Mouse (Mus musculus): ENCODE measurements around the gene Col7a1. TPM values are rescaled to one million over a fixed set of nuclear protein-coding genes. Genes with fewer than 3 reads are reported as not detected.

The Col7a1 gene
- polyA plus RNA-seq, 1 experiment from 2014 or later, result 26.0 TPM

DNA sequence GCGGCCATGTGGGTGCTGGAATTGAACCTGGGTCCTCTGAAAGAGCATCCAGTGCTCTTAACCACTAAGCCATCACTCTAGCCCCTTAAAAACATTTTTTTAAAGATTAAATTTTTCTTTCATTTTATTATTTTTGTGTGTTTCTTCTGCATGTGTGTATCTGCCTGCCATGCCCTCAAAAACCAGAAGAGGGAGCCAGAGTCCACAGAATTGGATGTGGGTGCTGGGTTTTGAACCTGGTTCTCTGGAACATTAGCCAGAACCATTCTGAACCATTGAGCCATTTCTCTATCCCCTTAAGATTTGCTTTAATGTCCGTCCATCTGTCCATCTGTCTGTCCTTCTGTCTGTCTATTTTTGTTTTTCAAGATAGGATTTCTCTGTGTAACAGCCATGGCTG, 49.8 kb downstream of the Col7a1 start:
- WGBS, result 50% methylated on average over 2 of the region's 2 CpGs
- no peak for ATAC-seq (ENCODE audit: insufficient number of reproducible peaks, insufficient read depth, low FRiP score, low TSS enrichment, low read depth)

GRCm38 (mm10) chr9:109007025-109007780, 53.8 kb downstream of the Col7a1 start:
- no peaks in the 10 kb centered on the region for H3K4me1 ChIP-seq
- no peak for ATAC-seq (ENCODE audit: insufficient number of reproducible peaks, insufficient read depth, low FRiP score, low TSS enrichment, low read depth)
- peak overlapping the region; percentile 36; the same call in 1 of the 2 replicates for H3K9ac ChIP-seq
- peaks cover 46% of the 10 kb centered on the region for H3K36me3 ChIP-seq
- H3K27ac ChIP-seq, result no peak overlapping the region
- no peak overlapping the region for H3K4me3 ChIP-seq
- no peaks in the 10 kb centered on the region for H3K27me3 ChIP-seq
- WGBS, result 77% methylated on average over 21 of the region's 21 CpGs
- H3K4me2 ChIP-seq, result no peak overlapping the region
- no peaks in the 10 kb centered on the region for H3K9me3 ChIP-seq

More for the DNA sequence above, 49.8 kb downstream of the Col7a1 start:
- H3K4me2 ChIP-seq, result no peak overlapping the region
- no peak overlapping the region for H3K27ac ChIP-seq
- no peaks in the 10 kb centered on the region for H3K9me3 ChIP-seq
- H3K9ac ChIP-seq, result no peak overlapping the region
- no peak overlapping the region for H3K4me3 ChIP-seq
- H3K4me1 ChIP-seq, result 0 out of 2 replicates have a peak, but pooled peaks cover 3% of the 10 kb centered on the region
- peaks cover 21% of the 10 kb centered on the region; the same call in 1 of the 2 replicates for H3K36me3 ChIP-seq
- H3K27me3 ChIP-seq, result no peaks in the 10 kb centered on the region

- Histone ChIP-seq H3K4me2 (no peak overlapping the region), H3K27me3 (no peaks in the 10 kb centered on the region), H3K4me1 (no peaks in the 10 kb centered on the region), H3K4me3 (no peak overlapping the region), H3K27ac (no peak overlapping the region), H3K9me3 (no peaks in the 10 kb centered on the region), H3K9ac (0 out of 2 replicates have a peak overlapping the region, but pooled peaks have one; percentile 21), H3K36me3 (peaks cover 41% of the 10 kb centered on the region)
- no peak for ATAC-seq (ENCODE audit: insufficient number of reproducible peaks, insufficient read depth, low FRiP score, low TSS enrichment, low read depth)
- 84% methylated on average over 9 of the region's 9 CpGs for WGBS
These were observed 54.7 kb downstream of the Col7a1 start for GRCm38 (mm10) chr9:109008081-109008480.

DNA sequence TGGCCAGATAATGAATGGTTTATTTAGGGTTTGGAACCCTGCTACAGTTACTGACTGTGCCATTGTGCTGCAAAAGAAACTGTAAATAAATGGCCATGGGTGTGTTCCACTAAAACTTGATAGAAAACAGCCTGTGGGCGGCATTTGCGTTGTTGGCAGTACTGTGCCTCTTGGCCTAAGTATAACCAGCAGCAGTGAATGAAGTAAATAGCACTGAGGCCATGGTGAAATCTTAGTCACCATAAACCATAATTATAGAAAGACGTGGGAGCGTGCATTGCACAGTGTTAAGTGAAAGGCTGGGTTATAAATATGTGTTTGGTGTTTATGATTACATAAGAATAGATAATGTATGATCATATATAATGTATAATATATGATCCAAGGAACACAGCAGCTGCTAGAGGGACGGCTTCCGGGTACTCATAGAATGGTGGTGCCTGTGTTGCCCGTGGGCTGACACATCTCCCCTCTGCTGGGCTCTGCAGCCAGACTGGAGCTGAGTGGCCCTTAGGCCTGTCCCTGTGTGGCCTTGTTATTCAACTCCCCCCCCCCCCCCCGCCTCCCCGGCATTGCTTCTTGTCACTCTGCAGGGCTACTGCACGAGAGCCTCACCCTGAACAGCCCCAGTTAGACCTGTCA, 55.7 kb downstream of the Col7a1 start:
- no peak overlapping the region for H3K4me3 ChIP-seq
- no peak overlapping the region for H3K27ac ChIP-seq
- H3K4me2 ChIP-seq, result no peak overlapping the region
- no peaks in the 10 kb centered on the region for H3K4me1 ChIP-seq
- no peak for ATAC-seq (ENCODE audit: insufficient number of reproducible peaks, insufficient read depth, low FRiP score, low TSS enrichment, low read depth)
- no peak overlapping the region for H3K9ac ChIP-seq
- H3K36me3 ChIP-seq, result peaks cover 41% of the 10 kb centered on the region
- no peaks in the 10 kb centered on the region for H3K27me3 ChIP-seq
- WGBS, result 58% methylated on average over 10 of the region's 10 CpGs
- no peaks in the 10 kb centered on the region for H3K9me3 ChIP-seq

DNA sequence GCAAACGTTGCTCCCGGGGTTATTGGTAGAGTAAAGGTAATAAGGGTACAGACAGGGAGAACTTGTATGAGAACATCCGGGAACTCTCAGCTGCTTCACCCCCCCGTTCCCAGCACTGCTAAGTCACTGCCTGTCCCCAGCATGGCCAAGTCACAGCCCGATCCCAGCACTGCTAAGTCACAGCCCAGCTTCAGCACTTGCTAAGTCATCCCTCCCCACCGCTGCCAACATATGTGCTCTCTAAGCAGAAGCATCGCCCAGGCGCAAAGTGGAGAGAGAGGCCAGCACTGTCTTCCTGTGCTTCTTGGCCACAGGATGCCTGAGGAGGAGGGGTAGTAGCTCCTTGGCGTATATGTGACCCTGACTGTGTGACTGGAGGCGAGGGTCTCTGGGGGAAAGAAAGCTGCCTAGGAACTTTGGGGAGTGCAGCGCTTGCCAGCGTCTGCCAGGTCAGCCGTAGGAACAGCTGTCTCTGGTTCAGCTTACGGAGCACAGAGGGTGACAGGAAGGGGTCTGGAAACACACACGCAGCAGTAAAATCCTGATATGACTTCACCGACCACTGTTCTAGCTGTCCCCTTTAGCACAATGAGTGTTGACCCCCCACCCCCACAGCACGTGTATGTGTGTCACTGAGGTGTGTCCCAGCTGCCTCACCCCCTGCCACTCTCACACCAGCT, 56.4 kb downstream of the Col7a1 start:
- Histone ChIP-seq H3K4me1 (no peaks in the 10 kb centered on the region), H3K4me3 (no peak overlapping the region), H3K27me3 (no peaks in the 10 kb centered on the region), H3K4me2 (no peak overlapping the region), H3K9me3 (no peaks in the 10 kb centered on the region), H3K36me3 (peaks cover 41% of the 10 kb centered on the region), H3K27ac (no peak overlapping the region), H3K9ac (no peak overlapping the region)
- ATAC-seq (ENCODE audit: insufficient number of reproducible peaks, insufficient read depth, low FRiP score, low TSS enrichment, low read depth), result no peak
- WGBS, result 42% methylated on average over 17 of the region's 17 CpGs

GRCm38 (mm10) chr9:109010316-109010690, 56.9 kb downstream of the Col7a1 start:
- Histone ChIP-seq H3K9ac (no peak overlapping the region), H3K4me1 (no peaks in the 10 kb centered on the region), H3K27ac (no peak overlapping the region), H3K36me3 (peaks cover 41% of the 10 kb centered on the region), H3K4me3 (no peak overlapping the region), H3K9me3 (no peaks in the 10 kb centered on the region), H3K27me3 (no peaks in the 10 kb centered on the region), H3K4me2 (no peak overlapping the region)
- WGBS, result 84% methylated on average over 14 of the region's 14 CpGs
- ATAC-seq (ENCODE audit: insufficient number of reproducible peaks, insufficient read depth, low FRiP score, low TSS enrichment, low read depth), result no peak

- Histone ChIP-seq H3K27me3 (no peaks in the 10 kb centered on the region), H3K9ac (no peak overlapping the region), H3K27ac (no peak overlapping the region), H3K36me3 (peaks cover 28% of the 10 kb centered on the region), H3K4me1 (no peaks in the 10 kb centered on the region), H3K9me3 (no peaks in the 10 kb centered on the region), H3K4me3 (no peak overlapping the region), H3K4me2 (no peak overlapping the region)
- no peak for ATAC-seq (ENCODE audit: insufficient number of reproducible peaks, insufficient read depth, low FRiP score, low TSS enrichment, low read depth)
- WGBS, result 73% methylated on average over 8 of the region's 8 CpGs
These were observed 62.0 kb downstream of the Col7a1 start for GRCm38 (mm10) chr9:109015397-109015796.

GRCm38 (mm10) chr9:109016973-109017604, 63.7 kb downstream of the Col7a1 start:
- no peak for ATAC-seq (ENCODE audit: insufficient number of reproducible peaks, insufficient read depth, low FRiP score, low TSS enrichment, low read depth)
- H3K36me3 ChIP-seq, result peaks cover 11% of the 10 kb centered on the region
- 72% methylated on average over 11 of the region's 11 CpGs for WGBS
- H3K9me3 ChIP-seq, result no peaks in the 10 kb centered on the region
- H3K4me2 ChIP-seq, result no peak overlapping the region
- no peaks in the 10 kb centered on the region for H3K27me3 ChIP-seq
- no peak overlapping the region for H3K27ac ChIP-seq
- no peak overlapping the region for H3K4me3 ChIP-seq
- H3K9ac ChIP-seq, result no peak overlapping the region
- H3K4me1 ChIP-seq, result no peaks in the 10 kb centered on the region

- H3K4me1 ChIP-seq, result no peaks in the 10 kb centered on the region
- H3K36me3 ChIP-seq, result peaks cover 29% of the 10 kb centered on the region
- no peak overlapping the region for H3K4me3 ChIP-seq
- 83% methylated on average over 4 of the region's 4 CpGs for WGBS
- H3K9ac ChIP-seq, result no peak overlapping the region
- ATAC-seq (ENCODE audit: insufficient number of reproducible peaks, insufficient read depth, low FRiP score, low TSS enrichment, low read depth), result no peak
- H3K27ac ChIP-seq, result no peak overlapping the region
- H3K4me2 ChIP-seq, result no peak overlapping the region
- H3K27me3 ChIP-seq, result no peaks in the 10 kb centered on the region
- H3K9me3 ChIP-seq, result no peaks in the 10 kb centered on the region
These were observed 68.0 kb downstream of the Col7a1 start for GRCm38 (mm10) chr9:109021428-109021827.

- no peaks in the 10 kb centered on the region for H3K9me3 ChIP-seq
- H3K36me3 ChIP-seq, result peaks cover 33% of the 10 kb centered on the region
- no peaks in the 10 kb centered on the region for H3K4me1 ChIP-seq
- no peak overlapping the region for H3K4me3 ChIP-seq
- no peaks in the 10 kb centered on the region for H3K27me3 ChIP-seq
- H3K4me2 ChIP-seq, result no peak overlapping the region
- ATAC-seq (ENCODE audit: insufficient number of reproducible peaks, insufficient read depth, low FRiP score, low TSS enrichment, low read depth), result no peak
- H3K9ac ChIP-seq, result no peak overlapping the region
- no peak overlapping the region for H3K27ac ChIP-seq
- WGBS, result 87% methylated on average over 17 of the region's 17 CpGs
These were observed 69.7 kb downstream of the Col7a1 start for GRCm38 (mm10) chr9:109022866-109023685.

- H3K9me3 ChIP-seq, result no peaks in the 10 kb centered on the region
- ATAC-seq (ENCODE audit: insufficient number of reproducible peaks, insufficient read depth, low FRiP score, low TSS enrichment, low read depth), result no peak
- no peak overlapping the region for H3K27ac ChIP-seq
- H3K9ac ChIP-seq, result no peak overlapping the region
- peaks cover 59% of the 10 kb centered on the region for H3K36me3 ChIP-seq
- H3K4me1 ChIP-seq, result no peaks in the 10 kb centered on the region
- WGBS, result 82% methylated on average over 8 of the region's 8 CpGs
- no peak overlapping the region for H3K4me3 ChIP-seq
- H3K27me3 ChIP-seq, result no peaks in the 10 kb centered on the region
- no peak overlapping the region for H3K4me2 ChIP-seq
These were observed 74.1 kb downstream of the Col7a1 start for GRCm38 (mm10) chr9:109027521-109027920.
